Mouse (Mus musculus): ENCODE measurements around the gene Ly75.
A peak's percentile ranks its signal among the peaks of the same experiment; 100 is the strongest.

Gene Ly75

DNA sequence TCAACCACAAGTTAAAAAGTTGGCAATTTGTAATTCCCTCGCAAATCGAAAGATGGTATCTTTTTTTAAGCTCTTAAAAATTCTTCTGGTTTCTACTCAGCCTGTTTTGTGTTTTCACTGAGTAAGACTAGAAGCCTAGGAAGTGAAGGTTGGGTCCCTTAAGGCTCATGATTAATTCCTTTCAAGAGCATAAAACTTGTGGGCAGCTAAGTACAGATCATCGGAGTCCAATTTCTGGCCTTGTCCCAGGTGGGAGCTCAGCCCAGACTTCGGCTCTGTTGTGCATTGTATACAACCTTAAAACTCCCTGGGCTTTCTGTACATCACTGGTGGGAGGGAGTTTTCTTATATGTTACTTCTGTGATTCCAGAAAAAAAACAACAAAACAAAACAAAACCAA lies 79.3 kb downstream of the Ly75 start:
- DNase-seq = no peak

DNA sequence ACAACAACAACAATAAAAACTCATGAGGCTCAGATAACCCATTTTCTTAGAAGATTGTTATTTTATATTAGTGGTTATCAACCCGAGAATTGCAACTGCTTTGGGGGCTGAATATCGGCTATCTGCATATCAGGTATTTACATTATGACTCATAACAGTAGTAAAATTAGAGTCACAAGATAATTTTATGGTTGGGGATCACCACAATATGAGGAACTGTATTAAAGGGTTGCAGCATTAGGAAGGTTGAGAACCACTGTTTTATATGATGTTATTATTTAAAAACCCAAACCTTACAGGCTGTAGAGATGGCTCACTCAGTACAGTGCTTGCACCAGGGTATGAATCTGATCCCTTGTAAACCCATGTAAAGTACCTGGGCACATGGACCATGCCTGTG lies 83.8 kb downstream of the Ly75 start:
- DNase-seq = no peak

DNA sequence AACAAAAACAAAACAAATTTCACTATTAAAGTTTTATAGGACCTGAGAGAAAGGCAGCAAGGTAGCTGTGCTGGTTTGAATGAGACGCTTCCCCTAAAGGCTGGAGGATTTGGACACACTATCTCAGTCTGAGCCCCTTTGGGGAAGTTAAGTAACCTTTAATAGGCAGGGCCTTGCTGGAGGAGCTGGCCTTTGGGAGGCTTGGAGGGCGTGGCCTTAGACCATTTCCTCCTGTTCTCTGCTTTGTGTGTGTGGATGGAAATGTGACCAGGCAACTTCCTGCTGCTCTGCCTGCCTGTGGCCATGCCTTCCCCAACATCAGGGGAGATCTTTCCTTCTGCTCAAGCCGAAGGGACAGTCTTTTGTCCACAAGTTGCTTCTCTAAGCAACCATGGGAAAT lies 84.8 kb downstream of the Ly75 start:
- peak; percentile 25 for DNase-seq

DNA sequence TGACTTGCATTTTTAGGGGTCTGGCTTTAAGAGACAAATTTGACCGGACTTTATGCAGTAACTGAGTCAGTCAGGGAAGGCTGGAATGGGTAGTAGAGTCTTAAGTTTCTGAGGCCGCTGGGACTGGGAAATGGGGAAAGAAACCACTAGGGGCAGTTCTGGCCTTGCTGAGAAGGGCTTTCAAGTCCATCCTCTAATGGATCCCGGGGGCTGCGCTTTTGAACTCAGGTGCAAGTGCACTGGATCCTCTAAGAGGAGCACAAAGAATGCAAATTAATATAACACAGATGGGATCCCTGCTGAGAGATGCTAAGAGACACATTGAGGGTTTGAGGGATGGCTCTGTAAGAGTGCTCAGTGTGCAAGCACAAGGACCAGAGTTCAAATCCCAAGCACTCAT lies 91.7 kb downstream of the Ly75 start:
- DNase-seq = no peak

DNA sequence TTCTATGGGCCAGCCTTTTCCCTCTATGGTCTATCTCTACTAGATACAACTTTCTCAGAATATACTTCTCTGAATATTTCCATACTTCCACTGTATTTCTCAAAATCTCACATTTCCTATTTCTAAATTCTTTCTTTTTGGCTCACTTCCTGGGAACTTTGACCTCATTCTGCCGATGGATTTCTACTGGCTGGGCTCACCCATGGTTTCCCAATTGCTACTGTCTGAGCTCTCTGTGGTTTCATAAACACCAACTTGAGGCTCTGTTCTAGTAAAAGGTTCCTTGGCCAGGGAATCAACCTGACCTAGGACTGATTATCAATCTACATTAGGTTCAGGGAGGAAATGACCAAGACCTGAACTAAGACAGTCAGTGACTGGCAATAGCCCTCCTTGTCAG lies 93.7 kb downstream of the Ly75 start:
- DNase-seq = peak; percentile 29

DNA sequence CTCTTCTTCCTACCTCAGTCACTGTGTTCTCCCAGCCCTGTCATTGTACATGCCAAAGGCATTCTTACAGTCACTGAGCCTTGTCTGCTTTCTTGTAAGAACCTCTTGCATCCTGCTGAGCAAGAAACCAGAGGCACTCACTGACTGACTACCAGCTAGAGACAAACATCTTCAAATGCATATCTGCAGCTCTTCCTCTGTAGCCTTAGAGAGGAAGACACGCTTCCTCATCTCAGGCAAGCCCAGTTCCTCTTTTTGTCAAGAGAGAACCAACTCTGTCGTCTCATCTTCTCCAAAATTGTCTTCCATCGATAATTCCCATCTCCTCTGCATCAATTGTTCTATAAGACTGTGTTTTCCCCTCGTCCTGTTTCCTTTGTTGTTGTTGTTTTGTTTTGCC lies 94.5 kb downstream of the Ly75 start:
- DNase-seq = no peak

DNA sequence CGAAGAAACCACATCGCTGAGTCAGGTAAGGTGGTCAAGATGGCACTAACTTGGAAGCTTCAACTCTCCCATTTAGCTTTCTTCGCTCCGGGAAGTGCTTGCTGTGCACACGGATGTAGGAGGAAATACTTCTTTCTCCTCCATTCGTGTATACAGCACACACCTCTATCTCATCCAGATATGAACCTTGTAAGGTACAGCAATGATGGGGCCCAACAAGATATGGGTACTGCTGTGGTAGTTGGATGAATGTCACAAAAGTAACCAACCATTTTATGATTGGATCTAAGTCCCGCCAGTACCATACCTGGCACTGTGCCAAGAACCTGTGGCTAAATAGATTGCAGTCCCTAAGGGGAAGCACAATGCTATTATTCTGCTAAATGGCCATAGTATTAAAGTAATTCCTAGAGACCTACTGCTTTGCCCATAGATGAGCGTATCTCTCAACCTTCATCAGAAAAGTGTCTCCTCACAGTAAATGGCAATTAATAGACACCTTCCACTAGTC lies 97.9 kb downstream of the Ly75 start:
- DNase-seq = no peak

DNA sequence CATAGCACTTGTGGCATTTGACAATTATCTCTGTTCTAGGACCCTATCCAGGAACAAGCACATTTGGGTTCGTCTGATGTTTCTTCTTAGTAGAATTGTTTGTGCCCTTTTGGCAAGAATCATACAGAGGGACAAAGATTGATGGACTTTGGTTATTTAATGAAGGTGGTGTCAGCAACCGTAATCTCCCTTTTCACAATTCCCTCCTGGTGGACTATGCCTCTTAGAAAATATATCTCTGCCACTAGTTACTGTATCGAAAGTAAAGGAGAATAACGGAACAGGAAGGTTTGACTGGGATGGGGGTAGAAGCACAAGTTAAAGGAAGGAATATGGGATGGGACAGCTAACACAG lies 98.7 kb downstream of the Ly75 start, which contains the start of gene Cd302:
Gene Cd302, minus strand, starts transcription at position 22 of the 355 bp plus-strand sequence.
- DNase-seq = no peak

DNA sequence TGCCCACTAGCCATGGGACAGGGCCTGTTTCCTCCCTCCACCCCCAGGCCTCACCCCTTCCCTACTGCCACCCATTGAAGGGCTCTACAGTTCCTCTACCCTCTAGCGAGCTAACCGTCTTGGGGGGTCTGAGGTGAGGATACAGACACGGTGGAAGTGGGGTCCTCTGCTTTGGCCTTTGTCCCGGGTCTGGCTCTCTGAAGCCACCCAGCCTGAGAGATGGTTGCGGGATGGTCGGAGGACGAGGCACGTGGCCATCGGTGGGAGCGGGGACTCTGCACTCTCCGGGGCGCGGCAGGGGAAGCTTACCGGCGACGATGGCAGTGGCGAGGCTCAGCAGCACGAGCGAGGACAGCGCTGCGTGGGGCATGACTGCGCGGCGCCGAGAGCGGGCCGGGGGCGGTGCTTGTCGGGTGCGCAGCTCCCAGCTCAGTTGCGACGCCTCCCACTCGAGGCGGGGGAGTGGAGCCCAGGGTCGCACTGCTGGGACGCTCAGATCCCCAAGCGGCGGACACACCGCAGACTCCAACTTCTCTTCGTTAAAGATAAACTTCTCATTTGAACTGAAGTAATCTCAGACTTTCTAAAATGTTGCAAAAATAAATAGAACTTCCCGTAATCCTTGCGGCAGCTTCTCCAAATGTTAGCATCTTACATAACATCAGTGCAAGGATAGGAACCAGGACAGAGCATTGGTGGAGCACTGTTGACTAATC lies 99.2 kb downstream of the Ly75 start:
- peak; percentile 85 for DNase-seq

DNA sequence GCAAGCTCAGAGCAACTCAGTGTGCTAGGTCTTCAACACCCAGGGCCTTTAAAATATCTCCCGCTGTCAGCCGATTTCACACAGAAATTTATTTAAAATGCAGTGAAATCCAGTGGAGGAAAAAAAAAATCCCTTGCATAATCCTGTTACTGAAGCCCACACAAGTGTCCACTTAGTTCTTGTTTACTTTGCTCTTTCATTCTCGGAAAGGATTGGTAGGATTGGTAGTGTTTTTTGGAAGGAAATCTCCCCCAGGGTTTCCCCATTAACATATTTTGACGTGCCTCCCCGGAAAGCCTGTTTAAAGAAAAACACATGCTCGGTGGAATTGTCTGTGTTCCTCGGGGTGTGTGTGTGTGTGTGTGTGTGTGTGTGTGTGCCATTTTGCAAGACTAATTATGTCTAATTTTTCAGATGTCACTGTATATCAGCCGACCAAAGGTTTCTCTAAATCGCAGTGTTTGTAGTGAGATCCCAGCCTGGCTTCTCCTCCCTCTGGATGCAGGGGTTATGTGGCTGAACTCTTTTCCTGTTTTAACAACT lies 99.8 kb downstream of the Ly75 start:
- DNase-seq = peak; percentile 35

DNA sequence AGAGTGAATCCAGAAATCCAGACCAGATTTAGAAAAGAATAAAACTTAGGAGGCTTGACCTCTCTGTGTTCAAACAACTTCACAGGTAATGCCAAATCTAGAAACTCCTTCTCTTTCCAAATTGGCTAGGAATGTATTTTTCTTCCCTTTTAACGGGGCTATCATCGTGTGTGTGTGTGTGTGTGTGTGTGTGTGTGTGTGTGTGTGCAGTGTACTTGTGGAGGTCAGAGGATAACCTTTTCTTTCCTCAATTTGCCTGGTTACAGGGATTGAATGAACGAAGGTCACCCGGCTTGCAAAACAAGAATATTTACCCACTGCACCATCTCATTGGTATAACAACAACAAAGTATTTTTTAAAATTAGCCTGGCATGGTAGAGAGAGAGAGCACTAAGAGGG lies 100.5 kb downstream of the Ly75 start:
- no peak for DNase-seq

DNA sequence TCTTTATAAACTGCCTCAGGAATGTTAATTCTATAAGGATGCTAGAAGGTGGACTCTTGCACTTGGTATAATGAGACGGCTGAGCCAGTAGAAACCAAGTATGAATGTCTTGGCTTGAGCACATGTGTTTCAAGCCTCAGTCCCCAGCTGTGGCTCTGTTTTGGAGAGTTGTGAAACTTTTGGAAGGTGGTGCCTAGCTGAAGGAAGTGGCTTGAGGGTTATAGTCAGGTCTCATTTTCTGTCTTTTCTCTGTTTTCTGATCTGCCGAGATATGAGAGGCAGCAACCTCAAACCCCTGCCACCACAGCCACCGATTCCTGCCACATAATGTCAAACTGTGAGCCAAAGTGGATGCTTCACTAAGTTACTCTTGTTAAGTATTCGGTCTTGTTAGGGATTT lies 104.5 kb downstream of the Ly75 start:
- DNase-seq = no peak

DNA sequence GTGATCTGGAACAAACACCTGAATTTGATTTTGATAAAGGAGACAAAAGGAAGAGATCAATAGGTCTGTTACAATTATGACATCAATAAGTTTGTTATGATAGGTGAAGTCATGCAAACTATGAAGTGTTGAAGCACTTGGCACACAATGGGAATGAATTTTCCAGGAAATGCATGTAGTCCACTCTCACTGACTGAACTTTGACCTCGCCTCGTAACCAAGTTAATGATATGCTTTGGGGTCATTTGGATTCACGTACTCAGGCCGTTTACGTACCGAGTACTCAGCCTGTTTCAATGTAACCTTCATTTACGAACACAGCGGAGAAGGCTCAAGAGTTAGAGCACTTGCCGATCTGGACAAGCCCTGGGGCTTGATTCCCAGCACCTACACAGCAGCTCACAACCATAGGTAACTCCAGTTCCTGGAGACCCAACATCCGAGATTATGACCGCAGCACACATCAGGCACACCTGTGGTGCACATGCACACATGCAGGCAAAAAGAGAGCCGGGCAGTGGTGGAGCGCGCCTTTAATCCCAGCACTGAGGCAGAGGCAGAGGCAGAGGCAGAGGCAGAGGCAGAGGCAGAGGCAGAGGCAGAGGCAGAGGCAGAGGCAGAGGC lies 113.1 kb downstream of the Ly75 start:
- DNase-seq = no peak

DNA sequence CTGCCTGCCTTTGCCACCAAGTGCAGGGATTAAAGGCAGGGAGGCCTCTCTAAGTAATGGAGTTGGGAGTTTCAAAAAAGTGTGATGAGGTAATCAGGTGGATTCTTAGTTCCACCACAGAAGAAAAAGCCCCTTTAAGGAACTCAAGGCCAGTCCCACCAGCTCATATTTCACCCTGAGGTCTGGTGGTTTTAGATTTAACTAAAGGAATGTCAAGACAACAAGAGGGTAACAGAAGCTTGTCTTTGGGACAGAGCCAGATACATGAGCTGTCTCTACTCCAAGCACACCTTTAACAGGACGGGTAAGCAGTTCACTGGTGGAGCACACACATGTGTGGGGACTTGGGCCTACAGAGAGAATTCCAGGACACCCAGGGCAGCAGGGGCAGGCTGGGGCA lies 115.5 kb downstream of the Ly75 start:
- DNase-seq = no peak

DNA sequence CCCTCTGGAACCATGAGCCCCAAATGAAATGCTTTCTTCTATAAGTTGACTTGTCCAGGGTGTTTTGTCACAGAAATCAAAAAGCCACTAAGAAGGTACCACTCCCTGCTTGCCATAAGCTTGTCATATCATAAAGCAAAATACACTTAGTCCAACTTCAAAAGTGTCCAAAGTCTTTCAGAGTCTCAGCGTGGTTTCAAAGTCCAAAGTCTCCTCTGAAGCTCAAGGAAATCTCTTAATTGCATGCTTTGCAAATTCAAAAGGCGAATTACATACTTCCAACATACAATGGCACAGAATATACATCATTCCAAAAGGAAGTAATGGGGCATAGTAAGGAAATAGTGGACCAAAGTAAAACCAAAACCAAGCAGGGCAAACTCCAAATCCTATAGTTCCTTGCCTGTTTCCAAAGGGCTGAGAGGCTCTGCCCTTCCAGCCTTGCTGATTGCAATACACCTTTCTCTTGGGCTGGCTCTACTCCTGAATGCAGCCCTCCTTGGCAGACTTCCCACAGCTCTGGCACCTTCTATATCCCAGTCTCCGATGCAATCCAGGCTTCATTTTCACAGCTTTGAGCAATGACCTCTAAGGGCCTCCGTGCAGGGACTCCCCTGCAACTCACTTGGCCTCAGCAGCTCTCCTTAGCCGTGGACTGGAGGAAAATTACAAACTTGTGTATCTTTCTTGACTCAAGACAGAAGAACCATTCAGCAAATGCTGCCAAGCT lies 122.3 kb downstream of the Ly75 start:
- no peak for DNase-seq

DNA sequence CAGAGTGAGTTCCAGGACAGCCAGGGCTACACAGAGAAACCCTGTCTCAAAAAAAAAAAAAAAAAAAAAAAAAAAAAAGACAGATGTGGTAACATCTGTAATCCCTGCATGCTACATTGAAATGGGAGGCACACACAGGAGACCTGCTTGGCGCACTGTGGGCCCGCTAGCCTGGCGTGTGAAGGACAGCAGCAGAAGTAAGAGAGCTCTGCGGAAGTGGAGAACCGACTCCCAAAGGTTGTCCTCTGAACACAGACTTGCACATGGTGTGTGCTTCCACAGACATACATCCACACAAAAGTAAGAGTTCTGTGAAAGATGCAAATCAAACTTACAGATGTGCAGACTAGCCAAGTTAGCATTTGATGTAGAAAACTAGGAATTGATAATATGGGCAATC lies 123.9 kb downstream of the Ly75 start:
- DNase-seq = no peak

DNA sequence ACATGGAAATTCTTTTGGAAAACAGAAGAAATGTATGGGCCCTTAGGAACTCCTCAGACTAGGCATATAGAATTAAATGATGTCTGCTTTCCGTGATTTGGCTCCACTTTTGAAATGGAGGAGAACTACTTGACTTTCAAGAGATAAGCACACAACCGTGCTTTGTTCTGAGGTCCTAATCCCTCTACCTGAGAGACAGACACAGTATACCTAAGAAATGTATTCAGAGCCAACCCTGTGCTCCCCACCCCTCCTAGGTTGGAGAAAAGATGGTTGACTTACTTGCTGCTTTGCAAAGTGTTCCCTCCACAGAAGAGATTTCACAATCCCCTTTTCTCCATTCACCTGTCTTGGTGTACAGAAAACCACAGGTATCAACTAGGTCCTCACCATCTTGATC lies 126.4 kb downstream of the Ly75 start:
- DNase-seq = no peak

DNA sequence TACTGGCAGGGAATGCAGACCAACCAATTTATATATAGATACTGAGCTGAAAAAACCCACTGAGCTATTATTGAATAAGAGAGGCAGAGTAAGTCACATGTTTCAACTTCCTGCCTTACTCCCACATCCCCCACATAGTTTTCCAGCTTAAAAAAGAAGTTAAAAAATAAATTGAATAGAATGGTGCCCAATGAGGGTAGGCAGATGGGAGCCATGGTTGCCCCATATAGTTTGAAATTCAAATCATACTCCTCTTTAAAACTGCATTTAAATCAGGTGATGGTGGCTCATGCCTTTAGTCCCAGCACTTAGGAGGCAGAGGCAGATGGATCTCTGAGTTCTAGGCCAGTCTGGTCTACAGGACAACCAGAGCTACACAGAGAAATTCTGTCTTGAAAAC lies 129.6 kb downstream of the Ly75 start:
- DNase-seq = no peak

DNA sequence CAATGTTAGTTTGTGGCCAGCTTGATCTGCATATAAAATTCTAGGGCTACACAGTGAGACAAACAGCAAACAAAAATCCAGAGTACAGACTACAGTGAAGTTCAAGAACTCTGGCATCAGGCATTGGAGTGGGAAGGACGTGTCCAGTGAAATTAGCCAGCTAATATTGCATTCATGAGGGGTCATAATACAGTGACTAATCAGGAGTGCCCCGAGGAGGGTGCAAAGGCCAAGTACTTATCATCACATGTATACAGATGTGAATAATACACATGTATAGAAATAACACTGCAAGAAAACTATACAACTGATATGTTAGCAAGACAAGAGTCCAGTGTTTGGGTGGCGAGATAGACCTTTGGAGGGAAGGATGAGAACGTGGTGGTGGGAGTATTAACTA lies 130.3 kb downstream of the Ly75 start:
- DNase-seq = no peak

All from lung, postnatal 10 days (tissue).